Mouse (Mus musculus): ENCODE measurements around the gene Fbxw4.

Fbxw4 gene

GRCm38 (mm10) chr19:45659738-45660502 lies at the start of gene Fbxw4:
TSS of gene Fbxw4 (minus strand) at chr19:45660312.
- peak; percentile 59 to 70 for DNase-seq (ENCODE audit: low spot score in 2 of 2)

GRCm38 (mm10) chr19:45708704-45709103 lies 48.6 kb upstream of the Fbxw4 start:
- no peak for DNase-seq (ENCODE audit: low spot score in 2 of 2)

DNA sequence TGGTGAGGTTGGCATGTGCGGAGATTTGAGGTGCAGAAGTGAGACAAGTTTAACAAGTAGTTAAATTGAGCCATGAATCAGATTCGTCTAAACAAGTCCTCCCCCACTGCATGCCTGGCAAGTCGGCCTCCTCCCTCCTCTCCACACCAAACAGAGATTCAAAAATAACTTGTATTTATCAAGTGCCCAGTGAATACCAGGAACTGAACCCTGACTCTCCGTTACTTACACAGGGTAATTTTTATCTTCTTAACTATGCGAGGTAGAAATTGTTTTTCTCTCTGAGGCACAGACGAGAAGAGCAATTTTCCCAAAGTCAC lies 36.1 kb upstream of the Fbxw4 start:
- DNase-seq (ENCODE audit: low spot score in 2 of 2) = no peak

DNA sequence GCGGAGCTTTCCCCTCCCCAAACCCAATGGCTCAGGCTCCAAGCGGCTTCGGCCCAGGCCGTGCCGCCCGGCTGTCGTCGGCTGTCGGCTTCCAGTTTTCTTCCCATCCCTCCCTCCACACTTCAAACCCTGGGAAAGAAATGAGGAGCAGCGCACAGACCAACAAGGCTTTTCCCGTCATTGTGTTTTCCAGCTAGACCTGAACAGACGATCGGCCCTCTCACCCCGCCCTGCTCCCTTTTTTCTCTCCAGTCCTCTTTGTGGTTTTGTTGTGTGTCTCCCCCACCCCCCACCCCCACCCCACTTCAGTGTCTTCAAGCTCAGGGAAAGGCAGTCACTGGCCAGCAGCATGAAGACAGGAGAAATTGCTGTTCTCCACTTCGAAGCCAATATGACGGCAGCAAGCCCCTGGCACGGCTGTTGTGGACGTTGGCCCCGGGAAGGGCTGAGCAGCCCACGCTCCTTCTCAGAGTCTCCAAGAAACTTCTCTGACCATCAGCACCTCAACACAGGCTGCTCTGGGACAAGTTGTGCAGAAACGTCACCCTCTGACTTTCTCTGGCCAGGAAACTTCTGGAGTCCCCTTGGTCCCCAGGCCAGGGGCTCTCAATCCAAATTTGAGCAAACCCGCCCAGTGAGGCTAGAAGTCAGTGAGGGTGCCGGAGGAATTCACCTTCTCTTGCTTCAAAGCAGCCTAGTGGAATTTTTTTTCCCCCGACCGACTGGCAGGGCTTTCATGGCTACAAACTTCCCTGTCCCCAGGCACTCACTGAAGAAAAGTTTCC lies 35.6 kb upstream of the Fbxw4 start:
- no peak for DNase-seq (ENCODE audit: low spot score in 2 of 2)

GRCm38 (mm10) chr19:45694056-45694455 lies 33.9 kb upstream of the Fbxw4 start:
- no peak for DNase-seq (ENCODE audit: low spot score in 2 of 2)

GRCm38 (mm10) chr19:45692211-45692610 lies 32.1 kb upstream of the Fbxw4 start:
- DNase-seq (ENCODE audit: low spot score in 2 of 2) = no peak

DNA sequence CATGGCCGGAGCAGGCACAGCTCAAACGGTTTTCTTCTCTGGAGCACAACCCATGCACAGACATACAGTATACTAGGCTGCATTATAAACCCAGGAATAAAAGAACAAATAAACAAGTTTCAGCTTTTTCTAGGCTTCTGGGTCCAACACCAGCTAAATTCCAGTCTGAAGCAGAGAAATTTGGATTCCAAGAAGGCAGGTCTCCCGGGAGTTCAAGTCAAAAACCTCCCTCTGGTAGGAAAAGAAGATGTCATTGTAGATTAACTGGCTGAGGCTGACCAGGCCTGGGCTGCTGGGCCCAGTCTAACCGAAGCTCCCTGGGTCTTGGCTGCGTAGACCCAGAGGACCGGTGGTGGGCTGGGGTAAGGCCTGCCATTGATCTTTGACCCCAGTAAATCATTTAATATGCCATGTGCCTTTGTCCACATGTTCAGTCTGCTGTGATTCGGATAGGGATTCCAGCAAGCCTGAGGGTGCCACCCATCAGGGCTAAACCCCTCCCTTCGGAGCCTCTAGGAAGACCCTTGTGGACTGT lies 31.0 kb upstream of the Fbxw4 start:
- DNase-seq (ENCODE audit: low spot score in 2 of 2) = no peak

GRCm38 (mm10) chr19:45687001-45687400 lies 26.9 kb upstream of the Fbxw4 start:
- no peak for DNase-seq (ENCODE audit: low spot score in 2 of 2)

DNA sequence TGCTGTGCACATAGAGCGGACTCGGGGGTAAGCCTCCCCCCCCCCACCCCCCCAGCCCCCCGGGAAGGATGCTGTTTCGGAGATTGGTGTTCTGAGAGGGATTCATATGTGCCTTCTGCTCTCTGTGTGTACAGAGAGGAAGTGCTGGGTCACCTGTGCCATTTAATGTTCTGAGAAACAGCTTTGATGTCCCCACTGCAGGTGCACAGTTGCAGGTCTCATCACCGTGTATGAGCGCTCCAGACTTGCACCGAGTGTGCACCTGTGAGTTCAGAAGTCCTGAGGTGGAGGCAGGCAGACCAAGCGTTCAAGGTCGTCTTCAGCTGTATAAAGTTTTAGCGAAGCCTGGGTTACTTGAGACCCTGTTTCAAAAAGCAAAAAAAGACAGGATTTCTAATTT lies 23.6 kb upstream of the Fbxw4 start:
- DNase-seq (ENCODE audit: low spot score in 2 of 2) = no peak

DNA sequence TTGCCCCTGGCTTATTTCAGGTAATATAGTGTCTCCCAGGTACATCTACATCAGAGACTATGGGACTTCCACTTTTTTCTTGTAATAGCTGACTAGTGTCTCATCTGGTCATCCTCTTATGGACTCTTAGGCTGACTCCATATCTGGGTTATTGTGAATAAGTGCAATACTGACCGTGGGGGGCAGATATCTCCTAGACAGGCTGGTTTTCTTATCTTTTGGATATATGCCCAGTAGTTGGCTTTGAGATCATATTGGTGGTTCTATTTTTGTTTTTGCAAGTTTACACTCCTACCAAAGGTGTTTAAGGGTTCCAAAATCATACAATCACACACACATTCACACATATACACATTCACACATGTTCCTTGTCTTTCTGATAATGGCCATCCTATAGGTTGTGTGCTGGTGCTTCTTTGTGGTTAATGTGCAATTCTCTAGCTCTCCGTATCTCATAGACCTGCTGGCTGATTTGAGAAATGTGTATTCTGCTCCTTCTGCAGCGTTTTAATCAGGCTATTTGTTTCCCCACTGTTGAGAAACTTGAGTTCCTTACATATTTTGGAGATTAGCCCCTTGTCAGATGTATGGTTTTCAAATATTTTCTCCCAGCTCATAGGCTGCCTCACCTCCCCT lies 20.5 kb upstream of the Fbxw4 start:
- no peak for DNase-seq (ENCODE audit: low spot score in 2 of 2)

DNA sequence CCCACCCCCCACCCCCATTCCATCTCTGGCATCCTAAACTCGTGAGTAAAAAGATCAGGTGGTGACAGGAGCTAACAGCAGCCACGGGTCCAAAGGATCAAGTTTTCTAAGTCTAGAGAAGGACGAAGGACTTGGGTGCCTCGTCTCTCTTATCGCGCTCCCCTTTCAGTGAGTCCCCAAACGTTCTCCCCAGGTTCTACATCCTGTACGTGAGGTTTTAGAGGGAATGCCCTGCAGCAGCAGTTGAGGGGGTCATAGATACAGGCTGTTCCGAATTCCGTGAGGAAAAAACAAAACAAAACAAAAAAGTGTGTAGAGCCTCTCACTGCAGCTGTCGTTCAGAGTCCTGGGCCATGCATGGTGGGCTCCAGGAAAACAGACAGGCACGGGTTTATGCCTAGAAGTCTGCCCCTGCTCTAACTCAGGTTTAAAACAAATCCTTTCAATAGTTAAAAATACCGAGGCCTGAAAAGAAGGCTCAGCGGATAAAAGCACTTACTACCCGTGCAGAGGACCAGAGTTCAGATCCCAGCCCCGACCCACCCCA lies 16.7 kb upstream of the Fbxw4 start:
- DNase-seq (ENCODE audit: low spot score in 2 of 2) = no peak

DNA sequence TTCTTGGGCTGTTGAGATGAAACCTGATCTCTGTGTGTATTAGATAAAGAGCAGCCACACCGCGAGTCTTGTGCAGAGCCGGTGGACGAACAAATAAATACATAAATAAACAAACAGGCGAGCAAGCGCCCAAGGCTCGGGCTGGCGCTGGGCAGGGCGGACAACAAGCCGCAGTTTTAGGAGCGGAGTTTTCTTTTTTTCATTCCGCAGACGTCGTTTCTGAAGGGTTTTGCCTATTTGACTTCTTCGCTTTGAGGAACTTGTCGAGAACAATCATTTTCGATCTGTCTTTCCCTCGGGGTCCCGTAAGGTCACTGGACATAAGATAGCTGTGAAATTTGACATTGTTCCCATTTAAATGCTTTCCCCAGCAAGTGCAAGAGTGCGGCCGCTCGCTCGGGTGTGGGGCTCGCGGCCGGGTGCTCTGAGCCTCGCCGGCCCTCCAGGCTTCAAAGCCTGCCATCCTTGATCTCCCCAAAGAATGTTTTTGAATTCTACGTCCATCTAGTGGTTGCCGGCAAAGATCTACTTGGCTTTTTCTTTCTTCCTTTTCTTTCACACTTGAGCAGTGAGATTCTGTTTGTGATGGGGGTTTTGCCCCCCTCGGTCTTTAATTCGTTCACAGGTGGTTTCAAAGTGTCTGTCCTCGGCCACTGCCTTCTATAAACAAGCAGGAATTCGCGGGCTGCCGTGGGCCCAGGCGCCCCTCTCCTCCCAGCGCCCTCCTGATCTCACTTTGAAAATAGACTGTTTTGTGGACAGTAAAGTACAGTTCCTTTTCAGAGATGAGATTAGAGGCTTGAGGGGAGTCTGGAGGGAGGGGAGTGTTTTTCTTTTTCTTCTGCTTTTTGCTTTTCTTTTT lies 15.8 kb upstream of the Fbxw4 start:
- DNase-seq (ENCODE audit: low spot score in 2 of 2) = no peak

GRCm38 (mm10) chr19:45675196-45675595 lies 15.1 kb upstream of the Fbxw4 start:
- no peak for DNase-seq (ENCODE audit: low spot score in 2 of 2)

DNA sequence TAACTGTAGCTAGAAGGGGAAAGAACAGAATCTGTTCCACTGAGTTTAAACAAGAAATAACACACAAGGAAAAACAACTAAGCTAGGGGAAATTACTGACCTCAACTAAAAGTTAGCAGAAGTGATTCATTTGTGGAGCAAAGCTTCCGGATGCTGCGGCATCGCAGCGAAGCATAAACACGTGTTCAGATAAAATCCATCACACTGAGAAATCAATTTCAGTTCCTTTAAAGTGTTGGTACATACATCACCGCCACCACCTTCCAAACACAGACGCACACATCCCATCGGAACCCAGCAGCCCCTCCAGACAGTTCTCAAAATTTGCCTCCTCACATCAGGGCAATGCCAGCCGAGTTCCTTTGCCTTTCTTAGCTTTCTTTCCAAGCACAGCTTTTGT lies 12.9 kb upstream of the Fbxw4 start:
- no peak for DNase-seq (ENCODE audit: low spot score in 2 of 2)

DNA sequence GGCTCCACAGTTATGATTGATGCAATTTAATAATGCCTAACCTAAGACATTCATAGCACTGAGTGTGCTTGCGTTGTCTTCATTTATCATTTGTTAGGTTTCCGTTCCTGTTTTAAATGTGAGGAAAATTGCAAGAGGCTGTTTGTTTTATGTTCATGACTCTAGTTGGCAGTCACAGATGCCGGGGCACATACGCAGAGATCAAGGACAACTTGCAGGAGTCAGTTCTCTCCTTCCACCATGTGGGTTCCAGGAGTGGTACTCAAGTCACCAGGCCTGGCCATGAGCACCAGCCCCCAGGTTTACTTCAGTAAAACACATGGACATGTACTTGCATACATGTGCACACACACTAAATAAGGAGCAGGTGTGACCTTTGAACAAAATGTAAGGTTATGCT lies 8.9 kb upstream of the Fbxw4 start:
- no peak for DNase-seq (ENCODE audit: low spot score in 2 of 2)

- no peak for DNase-seq (ENCODE audit: low spot score in 2 of 2)
Observed at GRCm38 (mm10) chr19:45663851-45664250, 3.7 kb upstream of the Fbxw4 start.

- DNase-seq (ENCODE audit: low spot score in 2 of 2) = no peak
Observed at GRCm38 (mm10) chr19:45660503-45660790, 335 bp upstream of the Fbxw4 start.

- DNase-seq (ENCODE audit: low spot score in 2 of 2) = peak; percentile 10 to 13
Observed at GRCm38 (mm10) chr19:45659301-45659737, 793 bp downstream of the Fbxw4 start.

DNA sequence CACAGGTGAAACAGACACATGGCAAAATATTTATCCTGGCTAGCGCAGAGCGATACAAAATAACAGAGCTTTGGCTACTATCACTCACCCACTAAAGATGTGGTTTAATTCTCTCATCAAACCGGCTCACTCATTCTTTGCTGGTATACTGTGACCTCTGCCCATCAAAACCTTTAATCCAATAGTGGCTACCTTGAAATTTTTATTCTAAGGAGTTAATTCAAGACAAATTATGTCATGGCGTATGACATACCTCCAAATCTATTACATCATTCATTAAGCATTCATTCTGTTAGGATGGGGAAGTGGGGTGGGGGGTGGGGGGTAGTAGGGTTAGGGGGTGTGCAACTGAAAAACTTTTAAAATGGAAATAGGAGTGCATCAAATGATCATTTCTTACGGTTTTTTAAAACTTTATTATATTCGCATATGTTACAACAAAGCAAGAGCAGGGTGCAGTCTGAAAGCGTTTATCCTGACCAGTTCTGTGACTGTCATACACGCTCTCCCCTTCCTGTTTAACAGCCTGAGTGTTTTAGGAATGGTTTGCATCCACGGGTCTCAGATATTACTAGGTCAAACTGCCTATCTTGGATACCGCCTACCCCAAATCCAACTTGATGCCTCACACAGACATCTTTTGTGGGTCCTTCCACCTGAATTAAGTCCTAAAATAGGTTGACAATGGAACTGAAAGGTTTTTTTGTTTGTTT lies 1.4 kb downstream of the Fbxw4 start:
- no peak for DNase-seq (ENCODE audit: low spot score in 2 of 2)

DNA sequence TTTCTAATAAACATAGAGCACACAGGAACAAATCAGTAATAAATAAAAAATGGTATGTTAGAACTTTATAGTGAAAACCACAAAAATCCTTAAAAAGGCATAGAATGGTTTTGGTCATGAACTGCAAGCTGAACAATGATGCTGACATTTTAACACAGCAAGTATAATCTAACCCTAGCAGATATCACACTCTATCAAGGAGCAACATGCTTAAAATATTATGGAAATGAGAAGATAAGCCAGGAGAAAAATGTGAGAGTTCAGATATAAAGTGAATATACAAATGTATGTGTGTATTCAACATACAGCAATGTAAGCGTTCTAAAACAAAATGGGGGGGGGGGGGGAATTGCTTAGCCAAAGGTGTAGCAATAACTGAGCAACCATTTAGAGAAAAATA lies 2.3 kb downstream of the Fbxw4 start:
- DNase-seq (ENCODE audit: low spot score in 2 of 2) = no peak
